Mouse (Mus musculus) erythroblast, embryonic 14.5 days (primary cell): Measurements from ENCODE around the gene Actr3. TPM values are rescaled to one million over a fixed set of nuclear protein-coding genes. Genes with fewer than 3 reads are reported as not detected.
A peak's percentile ranks its signal among the peaks of the same experiment; 100 is the strongest.

ENCODE experiments used
- H3K27me3 ChIP-seq: 2 replicates; pipeline ENCODE4 v1.6.1; 2012; ENCODE audit warnings: inconsistent platforms; ENCODE audit not compliant: control insufficient read depth
- H3K36me3 ChIP-seq: 2 replicates; pipeline ENCODE4 v1.6.1; 2012; ENCODE audit warnings: mild to moderate bottlenecking, inconsistent platforms; ENCODE audit not compliant: control insufficient read depth
- H3K4me1 ChIP-seq: 2 replicates; pipeline ENCODE4 v1.6.1; 2012; ENCODE audit warnings: inconsistent platforms; ENCODE audit not compliant: control insufficient read depth
- H3K4me3 ChIP-seq: replicated peaks from 2 replicates; pipeline ENCODE3; 2012; ENCODE audit warnings: moderate library complexity, mild to moderate bottlenecking, inconsistent platforms
- H3K9me3 ChIP-seq: 2 replicates; pipeline ENCODE4 v1.6.1; 2012; ENCODE audit warnings: low read length, inconsistent platforms, mixed read lengths; ENCODE audit not compliant: control insufficient read depth
- GATA1 ChIP-seq: IDR thresholded peaks from 2 replicates; pipeline ENCODE4 v1.6.1; 2012; ENCODE audit warnings: low read length, inconsistent platforms, mixed read lengths
- TAL1 ChIP-seq: IDR thresholded peaks from 3 replicates; pipeline ENCODE4 v1.6.1; 2012; ENCODE audit warnings: low read length, inconsistent platforms, mixed read lengths
- polyA plus RNA-seq: library from polyadenylated mRNA; stranded (reverse); fragments of >175 nt; gene quantifications from 2 replicates; pipeline ENCODE4 v1.2.3, GENCODE M21; 2012

Gene Actr3
- 3.4 and 3.5 TPM in 2 replicates for polyA plus RNA-seq

- Histone ChIP-seq H3K4me1 (peaks cover 39% of the 10 kb centered on the region), H3K4me3 (peak within 1 kb of the TSS; percentile 92), H3K27me3 (no peaks in the 10 kb centered on the region), H3K9me3 (no peaks in the 10 kb centered on the region), H3K36me3 (no peaks in the 10 kb centered on the region; the same call in 1 of the 2 replicates)
- TF ChIP-seq TAL1 (no peak), GATA1 (no peak)
Observed at GRCm38 (mm10) chr1:125435369-125436135, at the start of gene Actr3. TSS of gene Actr3 (minus strand) at chr1:125435727.

GRCm38 (mm10) chr1:125482459-125483287, 47.1 kb upstream of the Actr3 start:
- no peaks in the 10 kb centered on the region for H3K9me3 ChIP-seq
- no peaks in the 10 kb centered on the region for H3K4me1 ChIP-seq
- no peaks in the 10 kb centered on the region for H3K27me3 ChIP-seq
- no peaks in the 10 kb centered on the region for H3K36me3 ChIP-seq
- TF ChIP-seq TAL1 (no peak), GATA1 (no peak)
- no peak overlapping the region for H3K4me3 ChIP-seq

GRCm38 (mm10) chr1:125481842-125482241, 46.3 kb upstream of the Actr3 start:
- no peaks in the 10 kb centered on the region for H3K27me3 ChIP-seq
- H3K4me1 ChIP-seq = no peaks in the 10 kb centered on the region

GRCm38 (mm10) chr1:125478588-125478987, 43.1 kb upstream of the Actr3 start:
- no peaks in the 10 kb centered on the region for H3K36me3 ChIP-seq
- TF ChIP-seq TAL1 = no peak
- TF ChIP-seq GATA1 = no peak
- H3K9me3 ChIP-seq = no peaks in the 10 kb centered on the region
- no peaks in the 10 kb centered on the region for H3K4me1 ChIP-seq
- no peaks in the 10 kb centered on the region for H3K27me3 ChIP-seq
- H3K4me3 ChIP-seq = no peak overlapping the region

More at GRCm38 (mm10) chr1:125481842-125482241, 46.3 kb upstream of the Actr3 start:
- no peak overlapping the region for H3K4me3 ChIP-seq
- TF ChIP-seq GATA1 (no peak), TAL1 (no peak)
- no peaks in the 10 kb centered on the region for H3K9me3 ChIP-seq
- H3K36me3 ChIP-seq = no peaks in the 10 kb centered on the region

- TF ChIP-seq GATA1 (peak; percentile 53; the same call in 1 of the 2 replicates), TAL1 (no peak)
- Histone ChIP-seq H3K4me1 (no peaks in the 10 kb centered on the region), H3K36me3 (no peaks in the 10 kb centered on the region), H3K4me3 (no peak overlapping the region), H3K27me3 (no peaks in the 10 kb centered on the region), H3K9me3 (no peaks in the 10 kb centered on the region)
Observed at GRCm38 (mm10) chr1:125475961-125476682, 40.6 kb upstream of the Actr3 start.

- Histone ChIP-seq H3K4me3 (no peak overlapping the region), H3K9me3 (no peaks in the 10 kb centered on the region), H3K36me3 (no peaks in the 10 kb centered on the region), H3K27me3 (no peaks in the 10 kb centered on the region), H3K4me1 (no peaks in the 10 kb centered on the region)
- TF ChIP-seq GATA1 (no peak), TAL1 (no peak)
Observed at GRCm38 (mm10) chr1:125473866-125474265, 38.3 kb upstream of the Actr3 start.

GRCm38 (mm10) chr1:125473126-125473666, 37.7 kb upstream of the Actr3 start:
- H3K27me3 ChIP-seq = no peaks in the 10 kb centered on the region
- H3K36me3 ChIP-seq = no peaks in the 10 kb centered on the region
- no peaks in the 10 kb centered on the region for H3K9me3 ChIP-seq
- H3K4me1 ChIP-seq = no peaks in the 10 kb centered on the region
- TF ChIP-seq GATA1 (no peak), TAL1 (no peak)
- no peak overlapping the region for H3K4me3 ChIP-seq

- H3K4me1 ChIP-seq = peaks cover 2% of the 10 kb centered on the region; the same call in 1 of the 2 replicates
- TF ChIP-seq GATA1 = no peak
- no peak for TF ChIP-seq TAL1
Observed at GRCm38 (mm10) chr1:125470805-125471648, 35.5 kb upstream of the Actr3 start.

More at GRCm38 (mm10) chr1:125470805-125471648, 35.5 kb upstream of the Actr3 start:
- no peaks in the 10 kb centered on the region for H3K9me3 ChIP-seq
- no peaks in the 10 kb centered on the region for H3K27me3 ChIP-seq
- H3K36me3 ChIP-seq = no peaks in the 10 kb centered on the region
- H3K4me3 ChIP-seq = no peak overlapping the region
